Mouse (Mus musculus) MEL (cell line): ENCODE measurements around the gene Zfp771. TPM values are rescaled to one million over a fixed set of nuclear protein-coding genes. Genes with fewer than 3 reads are reported as not detected.

Experiments used
- DNase-seq: peaks from one replicate; pipeline ENCODE4 v3.0.0; 2011; ENCODE audit warnings: low read depth, low spot score
- H3K27ac ChIP-seq: 2 replicates; pipeline ENCODE4 v1.5.1; 2012; ENCODE audit warnings: low read depth, mild to moderate bottlenecking, control low read depth, low read length, moderate library complexity; ENCODE audit not compliant: control insufficient read depth
- H3K27me3 ChIP-seq, 2 experiments: fragments of 150-350 bp in 1 of 2; sonication (generic) in 1 of 2; 2 replicates each; pipeline ENCODE4 v1.6.1; 2012; ENCODE audit warnings: low read length in 2 of 2, mild to moderate bottlenecking in 2 of 2, improper control_type of control experiment in 1 of 2, moderate library complexity in 1 of 2; ENCODE audit not compliant: insufficient read depth in 2 of 2, control insufficient read depth in 1 of 2
- H3K36me3 ChIP-seq, 2 experiments: 2 replicates each; pipeline ENCODE4 v1.6.1; 2012 to 2014; ENCODE audit warnings: low read length in 2 of 2, improper control_type of control experiment in 1 of 2, inconsistent platforms in 1 of 2, mild to moderate bottlenecking in 1 of 2; ENCODE audit not compliant: insufficient read depth in 2 of 2, control insufficient read depth in 1 of 2
- H3K4me1 ChIP-seq, 2 experiments: fragments of 150-350 bp in 1 of 2; sonication (generic) in 1 of 2; 2 replicates each; pipeline ENCODE4 v1.6.1; 2012; ENCODE audit warnings: low read length in 2 of 2, improper control_type of control experiment in 1 of 2, mild to moderate bottlenecking in 1 of 2; ENCODE audit not compliant: insufficient read depth in 2 of 2, control insufficient read depth in 1 of 2
- H3K4me3 ChIP-seq, 2 experiments: fragments of 150-350 bp in 1 of 2; sonication (generic) in 1 of 2; 2 replicates each; pipeline ENCODE4 v1.5.1; 2012; ENCODE audit warnings: low read depth in 2 of 2, low read length in 2 of 2, mild to moderate bottlenecking in 2 of 2, moderate library complexity in 2 of 2, control low read depth in 1 of 2, improper control_type of control experiment in 1 of 2; ENCODE audit not compliant: control insufficient read depth in 1 of 2, insufficient read depth in 1 of 2
- H3K79me2 ChIP-seq: 2 replicates; pipeline ENCODE4 v1.6.1; 2012; ENCODE audit warnings: mild to moderate bottlenecking, low read length, moderate library complexity; ENCODE audit not compliant: control insufficient read depth, poor library complexity, insufficient read depth
- H3K9ac ChIP-seq: 2 replicates; pipeline ENCODE4 v1.6.1; 2012; ENCODE audit warnings: low read depth, mild to moderate bottlenecking, control low read depth, low read length, moderate library complexity; ENCODE audit not compliant: control insufficient read depth, poor library complexity, severe bottlenecking
- H3K9me3 ChIP-seq: fragments of 150-350 bp; sonication (generic); replicated peaks from 2 replicates; pipeline ENCODE4 v1.6.1; 2012; ENCODE audit warnings: mild to moderate bottlenecking, low read length, improper control_type of control experiment, moderate library complexity; ENCODE audit not compliant: insufficient read depth
- CHD1 ChIP-seq: IDR thresholded peaks from 2 replicates; pipeline ENCODE4 v1.6.1; 2012; ENCODE audit warnings: low read depth, mild to moderate bottlenecking, inconsistent platforms, low read length, improper control_type of control experiment
- CTCF ChIP-seq, 3 experiments: IDR thresholded peaks in 2 of 3; conservative IDR thresholded peaks in 1 of 3; 2 replicates each; pipeline ENCODE4 v1.5.1; 2011 to 2012; ENCODE audit warnings: low read length in 3 of 3, low read depth in 2 of 3, mild to moderate bottlenecking in 2 of 3, improper control_type of control experiment in 1 of 3, inconsistent platforms in 1 of 3, mixed read lengths in 1 of 3, moderate library complexity in 1 of 3; ENCODE audit not compliant: control insufficient read depth in 1 of 3, insufficient read depth in 1 of 3, poor library complexity in 1 of 3, severe bottlenecking in 1 of 3
- E2F4 ChIP-seq: IDR thresholded peaks from 2 replicates; pipeline ENCODE4 v1.6.1; 2011; ENCODE audit warnings: low read depth, low read length, improper control_type of control experiment, borderline replicate concordance
- EP300 ChIP-seq, 2 experiments: IDR thresholded peaks; 2 replicates each; pipeline ENCODE4 v1.6.1; 2011; ENCODE audit warnings: improper control_type of control experiment in 2 of 2, low read length in 2 of 2, low read depth in 1 of 2, mild to moderate bottlenecking in 1 of 2
- GABPA ChIP-seq: IDR thresholded peaks from 2 replicates; pipeline ENCODE4 v1.6.1; 2012; ENCODE audit warnings: low read depth, mild to moderate bottlenecking, inconsistent platforms, low read length, improper control_type of control experiment, moderate library complexity
- GATA1 ChIP-seq: IDR thresholded peaks from 2 replicates; pipeline ENCODE4 v1.6.1; 2011; ENCODE audit warnings: low read depth, low read length, improper control_type of control experiment
- HCFC1 ChIP-seq: IDR thresholded peaks from 2 replicates; pipeline ENCODE4 v1.6.1; 2012; ENCODE audit warnings: low read depth, mild to moderate bottlenecking, inconsistent platforms, low read length, improper control_type of control experiment, moderate library complexity
- MAZ ChIP-seq: IDR thresholded peaks from 2 replicates; pipeline ENCODE4 v1.6.1; 2012; ENCODE audit warnings: low read depth, mild to moderate bottlenecking, inconsistent platforms, low read length, improper control_type of control experiment
- MYC ChIP-seq: IDR thresholded peaks from 2 replicates; pipeline ENCODE4 v1.6.1; 2011; ENCODE audit warnings: low read depth, mild to moderate bottlenecking, low read length, improper control_type of control experiment, moderate library complexity
- NELFE ChIP-seq: IDR thresholded peaks from 2 replicates; pipeline ENCODE4 v1.6.1; 2011; ENCODE audit warnings: low read depth, low read length, improper control_type of control experiment
- NRF1 ChIP-seq: IDR thresholded peaks from 2 replicates; pipeline ENCODE4 v1.6.1; 2014; ENCODE audit warnings: low read depth, mild to moderate bottlenecking, inconsistent platforms, low read length, improper control_type of control experiment, moderate library complexity; ENCODE audit not compliant: poor library complexity, insufficient read depth, severe bottlenecking
- POLR2A ChIP-seq, 2 experiments: IDR thresholded peaks; 2 replicates each; pipeline ENCODE4 v1.6.1; 2011 to 2012; ENCODE audit warnings: low read length in 2 of 2, mild to moderate bottlenecking in 2 of 2, control low read depth in 1 of 2, improper control_type of control experiment in 1 of 2, low read depth in 1 of 2, moderate library complexity in 1 of 2; ENCODE audit not compliant: control insufficient read depth in 1 of 2, insufficient read depth in 1 of 2, poor library complexity in 1 of 2
- POLR2AphosphoS2 ChIP-seq: IDR thresholded peaks from 2 replicates; pipeline ENCODE4 v1.6.1; 2011; ENCODE audit warnings: low read length, improper control_type of control experiment
- POLR2AphosphoS5 ChIP-seq: IDR thresholded peaks from 2 replicates; pipeline ENCODE4 v1.6.1; 2012; ENCODE audit warnings: low read depth, borderline replicate concordance, mild to moderate bottlenecking, inconsistent platforms, low read length, moderate library complexity, mixed read lengths
- RAD21 ChIP-seq: IDR thresholded peaks from 2 replicates; pipeline ENCODE4 v1.6.1; 2011; ENCODE audit warnings: mild to moderate bottlenecking, low read depth, low read length, improper control_type of control experiment
- SIN3A ChIP-seq: IDR thresholded peaks from 2 replicates; pipeline ENCODE4 v1.6.1; 2012; ENCODE audit warnings: low read length, improper control_type of control experiment, inconsistent platforms
- SMC3 ChIP-seq: IDR thresholded peaks from 2 replicates; pipeline ENCODE4 v1.6.1; 2011; ENCODE audit warnings: low read depth, low read length, improper control_type of control experiment
- TAL1 ChIP-seq: IDR thresholded peaks from 2 replicates; pipeline ENCODE4 v1.6.1; 2012; ENCODE audit warnings: mild to moderate bottlenecking, inconsistent platforms, low read length, moderate library complexity, mixed read lengths
- TCF12 ChIP-seq: IDR thresholded peaks from 2 replicates; pipeline ENCODE4 v1.6.1; 2014; ENCODE audit warnings: low read depth, mild to moderate bottlenecking, inconsistent platforms, low read length, improper control_type of control experiment, moderate library complexity
- USF2 ChIP-seq, 2 experiments: IDR thresholded peaks; 2 replicates each; pipeline ENCODE4 v1.6.1; 2011 to 2012; ENCODE audit warnings: improper control_type of control experiment in 2 of 2, low read length in 2 of 2, borderline replicate concordance in 1 of 2, inconsistent platforms in 1 of 2, low read depth in 1 of 2, mild to moderate bottlenecking in 1 of 2; ENCODE audit not compliant: insufficient read depth in 1 of 2
- ZC3H11A ChIP-seq: IDR thresholded peaks from 2 replicates; pipeline ENCODE4 v1.6.1; 2012; ENCODE audit warnings: low read depth, mild to moderate bottlenecking, inconsistent platforms, low read length, improper control_type of control experiment
- ZMIZ1 ChIP-seq: IDR thresholded peaks from 2 replicates; pipeline ENCODE4 v1.6.1; 2012; ENCODE audit warnings: low read depth, mild to moderate bottlenecking, inconsistent platforms, low read length, improper control_type of control experiment, moderate library complexity
- ZNF384 ChIP-seq: IDR thresholded peaks from 2 replicates; pipeline ENCODE4 v1.6.1; 2012; ENCODE audit warnings: low read depth, mild to moderate bottlenecking, inconsistent platforms, low read length, improper control_type of control experiment
- polyA plus RNA-seq, 2 experiments: library from polyadenylated mRNA; stranded (reverse) in 1 of 2; unstranded in 1 of 2; fragments of >175 nt in 1 of 2; fragments of >200 nt in 1 of 2; gene quantifications; 2 replicates each; pipeline versions ENCODE4 v1.2.1 to v1.2.4; 2012; ENCODE audit warnings: low replicate concordance in 2 of 2, low read depth in 1 of 2; ENCODE audit not compliant: insufficient read length in 2 of 2, insufficient read depth in 1 of 2, missing spikeins in 1 of 2
- total RNA-seq: library from RNA; depleted of rRNA; stranded (reverse); fragments of 300-350 nt; gene quantifications from 2 replicates; pipeline ENCODE4 v1.2.3, GENCODE M21; 2012

Gene Zfp771
- total and polyA plus RNA-seq, 3 experiments = 33.4 to 58.3 TPM; not detected in 1

- TF ChIP-seq SIN3A (no peak), MYC (no peak), ZMIZ1 (no peak), POLR2AphosphoS2 (no peak), EP300 (IDR thresholded peaks at IDR 0.05; ENCODE audit: low read depth in 1 of 2, low read length in 2 of 2) (no peak), CTCF (IDR thresholded peaks at IDR 0.05 in 2 of 3, conservative IDR thresholded peaks at IDR 0.05 in 1 of 3; ENCODE audit: control insufficient read depth in 1 of 3, insufficient read depth in 1 of 3, low read depth in 2 of 3, low read length in 3 of 3, poor library complexity in 1 of 3, severe bottlenecking in 1 of 3) (peak; percentile 69 to 81 (median 74)), SMC3 (peak; percentile 59), NELFE (no peak), CHD1 (no peak), USF2 (IDR thresholded peaks at IDR 0.05; ENCODE audit: borderline replicate concordance in 1 of 2, insufficient read depth in 1 of 2, low read depth in 1 of 2, low read length in 2 of 2) (no peak), ZC3H11A (no peak), GABPA (no peak), TCF12 (no peak), NRF1 (no peak), GATA1 (no peak), POLR2A (IDR thresholded peaks at IDR 0.05; ENCODE audit: control insufficient read depth in 1 of 2, insufficient read depth in 1 of 2, low read depth in 1 of 2, low read length in 2 of 2, poor library complexity in 1 of 2) (no peak), ZNF384 (no peak), E2F4 (no peak), POLR2AphosphoS5 (no peak), TAL1 (no peak), MAZ (no peak), HCFC1 (no peak), RAD21 (peak; percentile 44)
- Histone ChIP-seq H3K9me3 (no peaks in the 10 kb centered on the region), H3K4me1 (peaks cover 15 to 37% of the 10 kb centered on the region in 2 experiments), H3K79me2 (peaks cover 3% of the 10 kb centered on the region), H3K36me3 (peaks cover 0 to 21% of the 10 kb centered on the region in 2 experiments; a peak in 2 of 4 replicates), H3K27me3 (no peaks in the 10 kb centered on the region), H3K27ac (no peak overlapping the region), H3K4me3 (no peak overlapping the region), H3K9ac (no peak overlapping the region)
- peak; percentile 81 for DNase-seq
Measured at GRCm38 (mm10) chr7:127213485-127213884, 30.6 kb upstream of the Zfp771 start.
